Mouse (Mus musculus) spleen, postnatal 0 days (tissue): ENCODE results near the gene Timp2. TPM values are rescaled to one million over a fixed set of nuclear protein-coding genes. Genes with fewer than 3 reads are reported as not detected.

Experiments
- polyA plus RNA-seq: library from polyadenylated mRNA; unstranded; fragments of >200 nt; fragmentation: Nextera tagmentation; extraction: Ambion mirVana; gene quantifications from 2 replicates; pipeline ENCODE4 v1.2.1, GENCODE M21; 2015

Timp2 gene
- polyA plus RNA-seq: 47.2 and 63.3 TPM in 2 replicates

GRCm38 (mm10) chr11:118355640-118356039 is at the start of gene Timp2:
Gene Timp2, minus strand, starts transcription at chr11:118355740.

GRCm38 (mm10) chr11:118401760-118402280 is 46.3 kb upstream of the Timp2 start, which contains the start of gene Lgals3bp:
Gene Lgals3bp, minus strand, starts transcription at chr11:118402092.

GRCm38 (mm10) chr11:118342400-118342981 is 13.0 kb downstream of the Timp2 start, which contains the start of gene Cep295nl:
Gene Cep295nl, minus strand, starts transcription at chr11:118342500.

GRCm38 (mm10) chr11:118289999-118290889 is 65.3 kb downstream of the Timp2 start, which contains the start of gene Usp36:
Gene Usp36, minus strand, starts transcription at chr11:118290244.

Other genes starting within 250 kb of the Timp2 start
- gene Dnah17, start 225.1 kb downstream of the Timp2 start, polyA plus RNA-seq: 0.08 and 0.11 TPM in 2 replicates
- 5.8 and 7.7 TPM in 2 replicates for gene Cyth1, start 107.1 kb downstream of the Timp2 start, polyA plus RNA-seq
- gene Usp36, start 65.5 kb downstream of the Timp2 start, polyA plus RNA-seq: 7.2 and 8.8 TPM in 2 replicates
- gene Cep295nl, start 13.2 kb downstream of the Timp2 start, polyA plus RNA-seq: 0.17 and 0.34 TPM in 2 replicates
- gene Lgals3bp, start 46.4 kb upstream of the Timp2 start, polyA plus RNA-seq: 35.2 and 45.1 TPM in 2 replicates
- gene Cant1, start 63.3 kb upstream of the Timp2 start, polyA plus RNA-seq: 10.8 and 11.9 TPM in 2 replicates
- 6.1 and 7.5 TPM in 2 replicates for gene C1qtnf1, start 72.5 kb upstream of the Timp2 start, polyA plus RNA-seq
- gene Engase, start 121.1 kb upstream of the Timp2 start, polyA plus RNA-seq: 9.6 and 9.7 TPM in 2 replicates